Mouse (Mus musculus) cerebellum, adult 9-10 months (tissue): ENCODE data around the gene Arhgap29.

ENCODE experiments used
- DNase-seq: peaks from one replicate; pipeline ENCODE4 v3.0.0; 2022

Gene Arhgap29

DNA sequence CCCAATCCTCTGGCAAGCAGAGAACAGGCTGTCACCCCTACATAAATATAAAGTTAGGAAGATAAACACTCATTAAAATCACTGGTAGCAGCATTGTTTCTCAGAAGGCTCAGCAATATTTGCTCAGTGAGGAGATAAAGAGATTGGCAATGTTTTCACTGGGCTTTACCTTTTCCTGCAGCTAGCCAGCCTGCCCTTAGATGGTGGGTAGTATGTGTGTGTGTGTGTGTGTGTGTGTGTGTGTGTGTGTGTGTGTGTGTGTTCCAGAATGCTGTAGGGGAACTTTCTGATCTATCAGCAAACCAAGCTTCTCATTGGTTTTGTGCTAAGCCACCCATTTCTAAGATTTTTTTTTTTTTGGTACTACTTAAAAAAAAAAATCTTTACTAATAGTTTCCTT, 5.6 kb upstream of the Arhgap29 start:
- no peak for DNase-seq

DNA sequence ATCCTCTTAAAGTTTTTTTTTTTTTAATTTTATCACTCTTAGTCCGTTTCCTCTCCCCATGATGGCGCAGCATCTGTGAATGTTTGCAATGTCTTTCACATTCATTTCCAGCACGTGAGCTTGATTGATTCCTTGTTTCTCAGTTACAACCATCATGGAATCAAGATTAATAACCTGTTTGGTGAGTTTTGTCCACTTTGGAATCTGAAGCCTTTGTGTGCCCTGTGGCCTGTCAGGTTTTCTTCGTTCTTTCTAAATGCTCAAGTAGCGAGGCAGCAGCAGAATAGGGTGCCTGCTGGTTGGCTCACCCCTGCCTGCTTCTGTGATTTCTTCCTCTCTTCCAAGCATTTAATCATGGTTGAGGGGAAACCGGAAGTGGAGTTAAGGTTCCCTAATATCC, 2.2 kb upstream of the Arhgap29 start:
- DNase-seq = no peak

DNA sequence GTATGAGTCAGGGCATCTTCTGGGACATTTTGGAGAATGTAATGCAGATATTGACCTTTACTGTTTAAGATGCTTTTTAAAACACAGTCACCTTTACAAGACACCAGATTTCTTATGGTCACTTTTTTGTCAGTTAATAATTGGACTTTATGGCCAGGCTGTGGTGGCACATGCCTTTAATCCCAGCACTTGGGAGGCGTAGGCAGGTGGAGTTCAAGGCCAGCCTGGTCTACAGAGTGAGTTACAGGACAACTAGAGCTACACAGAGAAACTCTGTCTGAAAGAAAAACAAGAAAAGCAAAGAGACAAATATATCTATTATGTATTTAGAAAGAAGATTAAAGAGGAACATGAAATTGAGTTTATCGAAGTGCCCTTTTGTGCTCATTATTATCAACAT, 1.2 kb upstream of the Arhgap29 start:
- DNase-seq = no peak

DNA sequence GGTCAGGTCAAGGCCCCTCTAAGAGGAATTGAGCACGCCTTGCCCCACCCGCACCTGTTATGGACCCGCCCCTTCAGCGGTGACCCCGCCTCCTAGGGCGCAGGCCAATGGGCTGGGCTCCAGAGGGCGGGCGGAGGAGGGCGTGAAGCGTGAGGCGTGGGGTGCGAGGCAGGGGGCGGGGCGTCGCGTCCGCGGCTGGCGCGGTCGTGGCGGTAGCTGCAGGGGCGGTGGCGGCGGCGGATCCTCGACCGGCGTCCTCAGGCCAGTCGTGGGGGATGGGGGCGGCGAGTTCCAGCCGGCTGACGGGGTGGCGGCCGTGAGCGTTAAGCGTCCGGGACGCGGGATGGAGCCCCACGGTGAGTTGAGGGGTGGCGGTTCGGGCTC, 700 bp downstream of the Arhgap29 start:
- peak; percentile 35 for DNase-seq

DNA sequence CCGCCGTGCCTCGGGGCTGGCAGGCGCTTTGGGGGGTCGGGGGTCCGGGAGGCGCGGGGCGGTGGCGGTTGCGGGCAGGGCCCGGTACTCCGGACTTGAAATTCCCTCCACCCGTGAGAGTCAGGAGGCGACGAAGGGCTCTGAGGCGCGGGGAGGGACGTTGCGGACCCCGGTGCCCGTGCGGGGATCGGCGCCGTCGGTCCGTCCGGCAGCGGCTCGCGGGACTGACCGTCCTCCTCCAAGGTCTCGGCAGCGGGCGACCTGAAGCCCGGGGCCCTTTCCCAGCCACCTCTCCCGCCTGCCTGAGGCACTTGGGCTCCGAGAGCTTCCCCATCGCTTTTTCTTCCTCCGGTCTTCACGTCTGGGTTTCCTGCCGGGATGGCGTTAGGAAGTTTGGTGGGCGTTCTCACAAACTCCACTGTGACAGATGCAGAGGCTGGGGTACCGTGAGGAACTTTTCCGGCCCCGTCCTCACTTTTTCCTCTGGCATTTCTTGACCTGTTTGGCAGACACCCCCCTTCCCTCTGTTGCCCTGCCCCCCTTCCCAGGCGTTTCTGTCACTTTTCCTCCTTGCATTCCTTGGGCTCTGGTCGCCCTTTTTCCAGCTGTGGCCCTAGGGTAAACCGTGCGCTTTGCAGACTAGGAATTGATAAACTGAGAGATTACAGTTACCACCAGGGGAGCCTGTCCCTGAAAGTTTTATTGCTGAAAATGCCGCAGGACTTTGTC, 1.3 kb downstream of the Arhgap29 start:
- no peak for DNase-seq

DNA sequence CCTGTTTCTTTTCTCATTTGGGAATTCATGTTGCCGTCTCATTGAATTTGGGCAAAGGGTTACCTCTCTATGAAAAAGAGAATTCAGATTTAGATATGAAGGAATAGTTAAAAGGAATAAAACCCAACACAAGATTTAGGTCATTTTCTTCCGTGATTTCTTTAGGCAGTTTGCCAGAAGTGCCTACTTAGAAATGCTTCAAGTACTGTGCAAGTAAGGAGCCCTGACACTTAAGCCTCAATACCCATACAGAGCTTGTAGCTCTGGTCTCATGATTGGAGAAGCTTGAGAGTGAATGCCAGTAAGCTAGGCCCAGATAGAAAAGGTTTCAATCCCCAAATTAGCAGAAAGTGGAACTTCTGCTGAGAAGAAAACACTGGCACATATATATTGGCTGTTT, 2.1 kb downstream of the Arhgap29 start:
- no peak for DNase-seq

DNA sequence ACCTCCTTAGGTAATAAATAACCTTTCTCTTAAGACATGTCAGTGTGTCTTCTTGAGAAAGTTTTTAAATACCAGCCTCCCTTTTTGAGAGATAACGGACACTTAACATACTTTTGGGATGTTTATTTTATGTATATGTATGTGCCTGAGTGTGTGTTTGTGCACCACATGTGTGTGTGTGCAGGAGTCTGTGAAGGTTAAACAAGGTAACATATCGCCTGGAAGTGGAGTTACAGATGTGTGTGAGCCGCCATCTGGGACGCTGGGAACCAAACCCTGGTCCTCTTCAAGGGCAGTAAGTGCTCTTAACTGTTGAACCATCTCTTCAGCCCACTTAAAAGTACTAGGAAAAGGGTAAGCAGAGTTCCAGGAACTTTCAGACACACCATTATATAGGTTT, 3.2 kb downstream of the Arhgap29 start:
- DNase-seq = no peak

DNA sequence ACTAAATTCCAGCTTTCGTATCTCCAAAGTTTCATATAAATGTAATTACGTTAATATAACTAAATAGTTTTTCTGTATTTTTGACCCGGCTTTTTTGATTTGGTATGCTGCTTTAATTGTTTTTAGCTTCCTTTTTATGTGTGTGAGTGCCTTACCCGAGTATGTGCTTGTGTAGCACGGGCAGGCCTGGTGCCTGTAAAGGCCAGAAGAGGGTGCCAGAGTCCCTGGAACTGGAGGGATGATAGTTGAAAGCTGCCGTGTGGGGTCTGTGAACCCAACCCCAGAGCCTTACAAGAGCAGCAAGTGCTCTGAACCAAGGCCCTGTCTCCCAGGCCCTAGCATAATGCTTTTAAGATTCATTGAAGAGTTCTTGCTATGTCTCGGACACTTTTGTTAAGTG, 4.4 kb downstream of the Arhgap29 start:
- no peak for DNase-seq

DNA sequence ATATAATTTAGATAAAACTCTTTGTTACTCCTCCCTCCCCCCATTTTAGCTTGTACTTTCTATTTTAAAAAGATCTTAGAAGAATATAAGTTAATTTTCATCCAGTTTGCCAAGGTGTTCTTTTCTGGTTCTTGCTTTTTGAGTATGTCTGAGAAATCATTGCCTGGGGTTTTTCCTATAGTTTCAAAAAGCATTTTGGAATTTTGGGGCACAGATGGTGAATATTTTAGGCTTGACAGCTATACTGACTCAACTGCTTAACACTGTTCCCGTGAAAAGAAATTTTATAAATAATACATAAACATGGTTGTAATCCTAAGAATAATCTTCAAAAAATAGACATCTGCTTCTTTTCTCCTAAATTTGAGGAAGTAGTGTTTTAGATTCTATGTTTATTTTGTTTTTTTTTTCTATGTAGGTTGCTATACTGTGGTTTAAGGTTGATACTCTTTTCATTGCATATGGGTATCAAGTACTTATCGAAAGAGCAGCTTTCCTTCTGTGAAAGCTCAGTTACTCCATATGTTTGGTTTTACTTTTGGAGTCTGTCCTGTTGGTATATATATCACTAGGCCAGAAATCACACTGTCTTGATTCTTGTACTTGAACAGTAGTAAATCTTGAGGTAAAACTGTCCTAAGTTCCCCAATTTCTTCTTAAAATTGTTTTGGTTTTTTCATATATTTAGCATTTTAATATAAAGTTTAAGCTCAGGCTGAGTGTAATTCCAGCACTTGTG, 5.4 kb downstream of the Arhgap29 start:
- DNase-seq = no peak

DNA sequence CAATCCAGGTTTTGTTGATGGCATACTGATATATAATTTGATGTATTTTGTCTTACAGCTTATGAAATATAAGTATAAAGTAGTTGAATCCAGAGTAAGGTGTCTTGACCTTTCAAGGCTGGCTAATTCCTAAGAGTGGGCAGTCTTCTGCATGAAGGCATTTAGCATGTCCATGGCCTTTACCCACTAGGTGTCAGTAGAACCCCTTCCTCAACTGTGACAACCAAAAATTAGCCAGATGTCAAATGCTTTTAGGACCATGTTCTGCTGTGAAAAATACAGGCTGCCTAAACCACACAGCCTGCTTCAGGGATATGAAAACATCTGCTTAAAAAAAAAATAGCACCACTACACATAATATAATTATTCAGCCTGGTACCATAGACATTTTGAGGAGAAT, 11.8 kb downstream of the Arhgap29 start:
- peak; percentile 14 for DNase-seq

DNA sequence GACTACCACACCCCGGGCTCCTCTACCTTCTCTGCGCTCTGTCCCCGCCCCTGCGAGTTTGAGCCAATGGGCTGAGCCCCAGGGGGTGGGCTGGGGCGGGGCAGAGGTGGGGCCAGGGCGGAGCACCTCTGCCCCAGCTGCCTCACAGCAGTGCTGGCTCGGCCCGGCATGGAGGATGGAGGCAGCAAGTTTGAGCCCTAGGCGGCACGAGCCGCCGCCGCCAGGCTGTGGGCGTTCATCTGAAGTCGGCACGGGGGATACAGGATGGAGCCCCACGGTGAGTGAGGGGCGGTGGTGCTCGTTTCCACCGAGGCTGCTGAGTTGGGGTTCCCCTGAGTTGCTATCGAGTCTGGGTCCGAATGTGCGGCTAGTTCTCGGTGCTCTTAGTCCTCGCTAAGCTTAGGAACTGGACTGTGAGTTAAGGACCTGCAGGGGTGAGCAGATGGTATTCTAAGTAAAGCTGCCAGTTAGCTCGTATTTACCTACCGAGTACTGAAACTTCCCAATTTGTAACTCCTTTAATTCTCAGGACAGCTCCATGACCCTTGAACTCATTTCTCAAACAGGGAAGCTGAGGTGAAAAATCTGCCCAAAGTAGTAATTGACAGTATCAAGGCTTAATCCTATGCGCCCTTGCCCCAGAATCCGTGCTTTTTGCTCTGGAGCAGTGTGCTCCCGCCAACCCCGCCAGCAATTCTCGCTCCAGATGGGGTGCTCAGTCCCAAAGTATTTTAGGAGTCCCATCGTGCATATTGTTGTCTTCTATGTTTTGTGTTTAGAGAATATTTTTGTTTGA, 15.5 kb downstream of the Arhgap29 start:
- peak; percentile 63 for DNase-seq

DNA sequence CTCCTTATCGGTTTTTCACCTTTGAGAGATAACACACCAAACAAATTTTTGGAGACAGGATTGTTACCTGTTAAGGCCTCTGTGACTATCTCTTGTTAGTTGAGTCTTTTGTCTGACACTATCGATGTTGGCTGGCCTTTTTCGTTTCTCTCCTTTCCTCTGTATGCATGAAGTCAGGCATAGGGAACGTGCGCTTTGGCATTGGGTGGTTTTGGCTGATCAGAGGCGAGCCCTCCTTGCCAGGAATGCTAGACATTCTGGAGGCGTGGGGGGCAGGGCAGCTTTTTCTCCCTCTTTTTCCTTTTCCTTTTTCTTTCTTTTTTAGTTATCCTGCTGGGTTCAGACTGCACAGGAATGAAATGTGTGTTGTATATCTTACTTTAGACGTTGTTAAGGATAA, 16.3 kb downstream of the Arhgap29 start:
- no peak for DNase-seq

DNA sequence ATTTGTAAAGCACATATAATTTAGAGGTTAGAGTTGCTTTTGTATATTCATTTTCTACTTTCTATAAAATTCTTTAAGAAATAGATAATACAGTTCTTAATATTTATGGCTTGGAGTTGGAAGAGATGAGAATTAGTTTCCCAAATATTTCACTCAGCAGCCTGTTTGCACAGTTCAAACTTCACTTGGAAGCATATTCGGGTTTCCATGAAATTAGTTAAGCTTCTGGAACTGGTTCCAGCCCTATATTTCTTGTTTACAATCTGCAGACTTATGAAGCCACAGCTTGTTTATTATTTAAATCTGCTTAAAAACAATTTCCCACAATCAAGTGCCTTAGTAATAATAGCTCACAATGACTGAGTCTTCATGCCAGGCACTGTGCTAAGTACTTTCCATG, 17.1 kb downstream of the Arhgap29 start:
- DNase-seq = no peak

DNA sequence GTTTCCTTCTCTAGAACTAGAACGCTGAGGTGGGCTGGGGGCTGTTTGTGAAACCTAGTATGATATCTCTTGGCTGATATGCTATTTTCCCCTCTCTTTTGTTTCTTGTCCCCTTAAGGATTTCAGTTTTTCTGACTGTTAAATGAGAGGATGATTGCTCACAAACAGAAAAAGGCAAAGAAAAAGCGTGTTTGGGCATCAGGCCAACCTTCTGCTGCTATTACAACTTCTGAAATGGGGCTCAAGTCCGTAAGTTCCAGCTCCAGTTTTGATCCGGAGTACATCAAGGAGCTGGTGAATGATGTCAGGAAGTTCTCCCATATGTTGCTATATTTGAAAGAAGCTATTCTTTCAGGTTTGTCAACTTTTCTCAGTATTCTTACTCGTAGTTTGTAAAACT, 21.4 kb downstream of the Arhgap29 start:
- DNase-seq = no peak

DNA sequence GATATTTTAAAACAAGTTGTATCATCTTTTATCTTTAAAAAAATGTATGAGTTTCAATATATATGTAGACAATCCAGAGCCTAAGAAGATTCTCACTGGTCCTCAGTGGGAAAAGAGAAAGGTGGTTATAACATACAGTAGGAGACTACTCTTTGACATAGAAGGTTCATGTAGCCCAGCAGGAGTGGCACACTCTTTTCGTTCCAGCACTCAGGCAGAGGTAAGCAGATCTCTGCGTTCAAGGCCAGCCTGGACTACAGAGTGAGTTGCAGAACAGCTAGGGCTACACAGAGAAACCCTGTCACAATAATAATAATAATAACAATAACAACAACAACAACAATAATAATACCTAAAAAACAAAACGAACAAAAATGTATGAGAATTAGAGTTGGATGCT, 23.0 kb downstream of the Arhgap29 start:
- no peak for DNase-seq

DNA sequence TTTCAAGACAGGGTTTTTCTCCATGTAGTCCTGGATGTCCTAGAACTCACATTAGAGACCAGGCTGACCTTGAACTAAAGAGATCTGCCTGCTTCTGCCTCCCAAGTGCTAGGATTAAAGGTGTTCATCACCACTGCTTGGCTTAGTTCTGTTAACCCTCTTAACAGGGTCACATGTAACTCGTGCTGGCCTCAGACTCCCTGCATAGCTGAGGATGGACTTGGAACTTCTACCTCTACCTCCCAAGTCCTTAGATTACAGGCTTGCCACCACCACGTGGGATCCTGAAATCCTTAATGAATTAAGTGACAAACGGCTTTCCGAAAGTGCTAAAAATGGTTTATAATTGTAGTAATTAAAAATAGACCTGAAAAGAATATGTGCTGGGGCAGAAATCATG, 29.0 kb downstream of the Arhgap29 start:
- DNase-seq = no peak

DNA sequence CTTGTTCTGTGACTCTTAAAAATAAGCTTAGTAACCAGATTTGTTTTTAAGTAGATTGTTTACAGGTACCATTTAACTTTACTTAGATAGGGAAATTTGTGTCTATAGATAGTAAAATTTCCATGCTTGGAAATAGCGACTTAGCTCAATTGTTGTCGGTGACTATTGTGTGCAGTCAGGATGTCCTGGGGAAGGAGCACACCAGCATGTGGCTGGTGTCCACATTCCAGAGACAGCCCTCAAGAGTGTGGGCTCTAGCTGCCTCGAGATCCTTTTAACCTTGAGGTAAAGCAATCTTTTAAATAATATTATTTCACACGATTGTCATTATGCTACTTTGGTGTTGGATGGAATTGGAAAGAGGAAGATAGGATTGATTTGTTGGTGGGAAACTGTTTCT, 30.1 kb downstream of the Arhgap29 start:
- no peak for DNase-seq

DNA sequence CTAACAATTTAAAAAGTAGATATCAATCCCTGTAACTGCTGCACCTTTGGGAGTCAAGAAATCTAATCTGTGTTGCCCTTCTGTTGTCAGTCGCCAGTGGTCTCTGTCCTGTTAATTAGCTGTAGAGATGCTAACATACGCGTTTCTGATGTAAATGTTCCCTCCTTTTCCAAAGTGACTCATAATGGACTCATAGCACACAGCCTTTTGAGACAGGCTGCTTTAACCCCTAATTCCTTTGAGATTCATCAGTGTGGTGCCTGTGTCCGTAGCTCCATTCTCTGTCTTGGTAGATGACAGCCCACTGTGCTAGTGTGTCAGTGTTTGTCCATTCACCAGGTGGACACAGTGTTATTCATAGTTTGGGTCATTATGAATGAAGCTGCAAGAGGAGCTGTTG, 42.8 kb downstream of the Arhgap29 start:
- DNase-seq = no peak

DNA sequence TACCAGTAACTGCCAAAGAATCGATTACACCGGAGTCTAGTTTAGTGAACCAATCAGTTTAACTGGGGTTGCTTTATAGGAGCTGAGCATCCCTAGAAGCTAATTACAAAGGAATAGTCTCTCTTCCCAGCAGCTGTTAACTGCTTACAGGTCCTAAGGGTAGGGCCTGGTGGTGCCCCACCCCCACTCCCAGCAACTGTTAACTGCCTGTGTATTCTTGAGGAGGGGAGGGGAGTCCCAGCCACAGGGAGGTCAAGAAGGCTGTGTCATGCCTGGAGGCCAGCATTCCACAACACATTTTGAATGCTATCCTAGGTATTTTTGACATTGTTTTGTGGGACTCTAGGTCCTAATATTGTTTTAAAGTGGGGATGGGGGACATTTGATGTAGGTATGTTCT, 47.6 kb downstream of the Arhgap29 start:
- DNase-seq = no peak

DNA sequence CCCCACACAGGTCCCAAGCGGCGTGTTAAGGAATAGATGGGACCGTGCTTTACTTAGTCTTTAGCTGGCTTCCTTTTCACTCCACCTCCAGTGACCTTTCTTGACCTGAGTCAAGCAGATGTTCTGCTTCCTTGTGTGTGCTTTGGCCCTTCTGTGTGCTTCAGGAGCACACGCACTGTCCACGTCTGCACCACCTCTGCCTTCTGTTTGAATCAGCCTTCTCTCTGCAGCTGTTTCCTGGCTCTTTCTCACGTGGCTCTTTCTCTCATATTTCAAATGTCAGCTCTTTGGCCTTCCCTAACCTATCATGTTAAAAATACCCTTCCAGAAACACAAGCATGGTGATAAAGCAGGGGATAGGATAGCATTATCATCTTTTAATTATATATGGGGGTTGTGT, 49.2 kb downstream of the Arhgap29 start:
- DNase-seq = no peak

DNA sequence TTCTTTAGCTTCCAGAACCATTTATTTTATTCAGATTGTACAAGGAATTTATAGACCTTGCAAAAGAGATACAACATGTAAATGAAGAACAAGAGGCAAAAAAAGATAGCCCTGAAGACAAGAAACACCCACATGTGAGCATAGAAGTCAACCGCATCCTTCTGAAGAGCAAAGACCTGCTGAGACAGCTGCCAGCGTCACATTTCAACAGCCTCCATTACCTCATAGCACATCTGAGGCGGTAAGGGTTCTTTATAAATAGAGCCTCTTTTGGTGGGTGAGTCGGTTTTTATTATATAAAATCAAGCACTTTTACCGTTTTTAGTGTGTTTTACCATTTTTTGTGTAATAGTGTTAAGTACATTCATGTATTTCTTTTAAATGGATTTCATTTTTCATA, 57.5 kb downstream of the Arhgap29 start:
- DNase-seq = no peak

DNA sequence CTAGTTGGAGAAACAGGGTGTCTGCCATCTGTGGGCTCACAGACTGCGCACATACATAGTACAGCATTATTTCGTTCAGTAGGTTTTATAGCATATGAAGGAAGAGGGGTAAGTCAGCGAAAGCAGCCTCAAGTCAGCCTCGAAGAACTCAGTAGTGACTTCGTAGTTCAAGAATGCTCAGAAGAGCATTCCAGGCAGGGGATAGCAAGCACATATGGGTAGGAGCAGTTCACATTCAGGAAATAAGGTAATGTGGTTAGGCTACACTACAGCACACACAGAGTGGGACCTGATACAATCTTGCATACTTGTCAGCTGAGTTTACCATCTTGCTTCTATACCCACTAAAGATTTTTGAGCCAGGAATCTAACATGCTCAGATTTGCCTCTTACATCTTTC, 58.0 kb downstream of the Arhgap29 start:
- no peak for DNase-seq

DNA sequence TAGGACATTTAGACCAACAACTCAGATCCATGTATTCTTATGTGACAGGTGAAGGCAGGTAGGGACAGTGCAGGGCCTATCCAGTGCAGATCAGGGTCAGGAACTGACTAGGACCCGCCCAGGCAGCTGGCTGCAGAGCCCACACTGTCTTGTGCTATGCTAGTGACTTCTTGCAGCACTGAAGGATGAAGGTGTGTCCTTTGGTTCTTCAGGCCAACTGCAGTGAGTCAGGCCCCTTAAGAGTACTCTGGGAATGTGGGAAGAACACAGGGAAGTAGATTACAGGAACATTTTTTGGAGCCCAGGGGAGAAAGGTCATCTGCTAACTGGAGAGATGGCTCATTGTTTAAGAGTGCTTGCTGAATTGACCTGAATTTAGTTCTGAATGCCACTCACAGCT, 60.1 kb downstream of the Arhgap29 start:
- no peak for DNase-seq

DNA sequence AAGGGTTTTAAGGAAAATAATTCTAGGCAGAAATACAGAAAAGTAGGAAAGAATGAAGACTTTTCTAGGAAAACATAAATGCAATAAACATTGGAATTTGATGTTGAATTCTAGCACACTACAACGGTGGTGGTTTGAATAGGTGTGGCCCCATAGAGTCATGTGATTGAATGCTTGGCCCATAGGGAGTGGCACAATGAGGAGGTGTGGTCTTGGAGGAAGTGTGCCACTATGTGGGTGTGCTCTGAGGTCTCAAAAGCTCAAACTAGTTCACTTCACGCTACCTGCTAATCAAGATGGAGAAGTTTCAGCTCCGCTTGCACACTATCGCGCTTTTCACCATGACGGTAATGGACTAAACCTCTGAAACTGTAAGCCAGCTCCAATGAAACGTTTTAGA, 66.1 kb downstream of the Arhgap29 start:
- DNase-seq = no peak
